Mouse (Mus musculus) testis, postnatal 14 days (tissue): ENCODE data around the gene Utrn.

ENCODE experiments used
- DNase-seq: peaks from one replicate; pipeline ENCODE4 v3.0.0; 2021; ENCODE audit warnings: low spot score

Gene Utrn

GRCm38 (mm10) chr10:12423994-12424725 is 445.0 kb downstream of the Utrn start:
- DNase-seq = no peak

- no peak for DNase-seq
Observed at GRCm38 (mm10) chr10:12414967-12415366, 454.2 kb downstream of the Utrn start.

GRCm38 (mm10) chr10:12406338-12407110 is 462.6 kb downstream of the Utrn start:
- DNase-seq = no peak

GRCm38 (mm10) chr10:12399450-12399849 is 469.7 kb downstream of the Utrn start:
- no peak for DNase-seq

DNA sequence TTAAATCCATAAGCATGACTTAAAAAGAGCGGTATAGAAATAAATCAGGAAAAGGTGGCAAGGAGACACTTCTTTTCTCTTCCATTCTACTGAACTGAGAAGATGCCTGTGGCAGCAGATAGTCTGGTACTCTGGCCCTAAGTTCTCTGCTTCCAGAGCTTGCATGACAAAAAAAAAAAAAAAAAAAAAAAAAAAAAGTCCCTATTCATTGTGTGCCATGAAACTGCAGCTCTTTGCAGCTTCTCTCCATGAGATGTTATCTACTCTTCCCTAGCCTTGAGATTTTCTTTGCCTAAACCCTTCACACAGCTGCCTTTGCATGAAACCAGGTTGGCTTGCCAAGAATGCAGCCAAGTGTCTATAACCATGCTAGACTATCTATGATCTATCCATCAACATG is 489.0 kb downstream of the Utrn start:
- no peak for DNase-seq

DNA sequence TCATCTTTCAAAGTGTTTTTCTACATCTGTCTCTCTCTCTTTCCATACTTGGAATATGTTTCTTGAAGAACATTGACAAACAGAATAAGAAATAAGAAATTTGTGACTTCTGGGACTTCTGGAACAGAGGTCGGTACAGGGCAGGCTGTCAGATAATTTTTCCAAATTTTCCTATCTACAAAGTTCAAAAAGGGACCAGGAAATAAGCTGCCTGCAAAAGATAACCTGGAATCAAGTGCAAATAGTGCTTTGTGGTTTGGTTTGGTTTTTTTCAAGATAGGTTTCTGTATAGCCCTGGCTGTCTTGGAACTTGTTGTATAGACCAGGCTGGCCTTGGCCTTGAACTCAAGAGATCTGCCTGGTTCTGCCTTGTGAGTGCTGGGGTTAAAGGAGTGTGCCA is 490.0 kb downstream of the Utrn start:
- DNase-seq = no peak

DNA sequence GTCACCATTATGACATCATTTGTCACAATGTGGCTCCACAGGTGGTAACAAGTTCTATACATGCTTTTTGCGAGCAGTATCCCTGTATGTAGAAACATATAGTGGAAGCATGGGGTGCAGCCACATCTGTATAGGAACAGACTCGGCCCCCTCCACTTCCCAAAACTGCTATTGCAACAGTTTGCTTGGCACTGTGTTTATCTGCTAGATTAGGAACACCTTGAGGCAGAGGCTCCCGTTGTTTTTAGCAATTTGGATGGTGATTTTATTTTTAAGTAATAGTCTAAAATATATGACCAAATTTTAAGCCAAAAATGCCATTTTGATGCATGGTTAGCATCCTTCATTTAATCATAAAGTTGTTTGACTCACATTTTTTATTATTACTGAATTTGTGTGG is 491.4 kb downstream of the Utrn start:
- no peak for DNase-seq

- DNase-seq = no peak
Observed at GRCm38 (mm10) chr10:12376015-12376414, 493.1 kb downstream of the Utrn start.

GRCm38 (mm10) chr10:12374741-12375140 is 494.4 kb downstream of the Utrn start:
- no peak for DNase-seq

DNA sequence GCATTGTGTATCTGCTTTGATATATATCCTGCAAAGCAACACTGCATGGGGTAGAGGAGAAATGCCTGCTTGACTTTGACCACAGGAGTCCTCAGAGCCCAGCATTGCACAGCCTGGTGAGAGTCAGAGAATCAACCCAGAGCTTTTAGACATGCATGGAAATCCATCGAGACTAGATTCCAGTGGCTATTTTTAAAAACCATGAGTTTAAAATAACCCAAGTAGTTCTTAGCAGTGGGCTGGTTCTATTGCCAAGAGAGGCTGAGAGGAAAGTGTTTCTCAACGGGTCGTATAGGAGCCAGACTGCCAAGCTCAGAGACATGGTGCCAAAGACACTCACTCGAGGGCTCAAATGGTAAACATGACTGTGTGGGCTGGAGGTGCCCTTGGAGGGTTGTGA is 514.6 kb downstream of the Utrn start:
- no peak for DNase-seq

- DNase-seq = no peak
Observed at GRCm38 (mm10) chr10:12354106-12354505, 515.1 kb downstream of the Utrn start.

DNA sequence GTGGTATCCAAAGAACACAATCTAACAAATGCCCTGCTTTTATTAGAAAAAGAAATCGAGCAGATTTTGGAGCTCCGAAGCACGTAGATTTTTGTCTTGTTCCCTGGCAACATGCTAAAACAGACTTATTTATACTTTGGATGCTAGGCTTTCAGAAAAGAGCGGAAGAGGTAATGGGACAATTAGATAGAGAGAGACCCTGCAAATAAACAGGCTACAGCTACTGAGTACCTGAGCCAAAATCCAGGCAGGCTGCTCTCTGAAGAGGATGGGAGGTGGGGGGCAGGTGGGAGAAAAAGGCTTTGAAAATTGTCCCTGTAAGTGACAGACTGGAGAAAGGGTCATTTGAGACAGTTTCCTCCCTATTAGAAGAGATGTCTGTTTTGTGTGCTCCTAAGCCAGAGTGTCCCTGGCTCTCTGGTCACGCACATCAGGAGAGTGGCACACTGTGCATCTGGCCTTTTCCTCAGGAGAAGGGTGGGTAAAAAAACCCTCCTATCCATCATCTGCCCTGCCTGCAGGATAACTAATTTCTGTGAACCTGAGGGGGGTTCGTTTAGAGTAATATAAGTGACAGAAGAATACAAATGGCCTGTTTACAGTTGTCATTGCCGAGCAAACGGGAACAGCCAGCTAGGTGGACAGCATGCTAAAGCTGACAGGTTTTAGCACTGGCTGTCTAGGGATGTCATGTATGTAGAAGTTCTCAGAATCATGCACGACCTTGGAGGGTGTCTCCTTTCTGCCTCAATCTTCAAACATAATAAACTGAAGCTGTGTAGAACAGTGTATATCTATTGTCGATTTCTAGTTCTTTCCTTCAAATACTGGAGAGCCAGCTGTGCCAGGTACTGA is 529.2 kb downstream of the Utrn start:
- DNase-seq = no peak

- no peak for DNase-seq
Observed at GRCm38 (mm10) chr10:12339005-12339703, 530.0 kb downstream of the Utrn start.
